Mouse (Mus musculus) testis, adult 2 months (tissue): ENCODE measurements around the gene Fam20a.

Experiments used
- CTCF ChIP-seq: fragments of 200-500 bp; IDR thresholded peaks from 2 replicates; pipeline ENCODE4 v1.5.1; 2012; ENCODE audit warnings: low read depth, mild to moderate bottlenecking, inconsistent platforms, low read length, moderate library complexity; ENCODE audit not compliant: control insufficient read depth, insufficient read depth, insufficient replicate concordance
- POLR2A ChIP-seq: fragments of 200-500 bp; IDR thresholded peaks from 2 replicates; pipeline ENCODE4 v1.6.1; 2012; ENCODE audit warnings: low read depth, mild to moderate bottlenecking, inconsistent platforms, low read length, moderate library complexity; ENCODE audit not compliant: control insufficient read depth

DNA sequence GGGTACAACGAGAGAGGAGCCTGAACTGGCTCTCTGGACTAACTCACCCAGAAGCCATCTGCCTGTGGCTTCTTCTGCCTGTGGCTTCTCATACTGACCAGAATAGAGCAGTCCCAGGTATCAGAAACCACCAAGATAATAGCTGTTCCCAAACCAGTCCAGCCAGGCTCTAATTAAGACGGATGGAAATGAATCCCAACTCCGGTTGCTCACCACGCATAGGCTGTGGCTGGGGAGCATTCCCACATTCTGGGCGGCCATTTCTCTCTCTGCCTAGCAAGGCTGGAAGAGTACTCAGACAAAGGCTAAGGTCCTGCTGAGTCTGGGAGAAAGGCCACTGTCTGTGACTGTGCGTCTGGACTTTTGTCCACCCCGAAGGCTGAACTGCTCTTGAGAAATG is 5.1 kb downstream of the Fam20a start:
- TF ChIP-seq CTCF (no peak), POLR2A (no peak)
